Mouse (Mus musculus): ENCODE measurements around the gene Fbrsl1. TPM values are rescaled to one million over a fixed set of nuclear protein-coding genes. Genes with fewer than 3 reads are reported as not detected.

The Fbrsl1 gene
- total and polyA plus RNA-seq, 3 experiments = 39.3 to 51.8 (median 47.0) TPM

DNA sequence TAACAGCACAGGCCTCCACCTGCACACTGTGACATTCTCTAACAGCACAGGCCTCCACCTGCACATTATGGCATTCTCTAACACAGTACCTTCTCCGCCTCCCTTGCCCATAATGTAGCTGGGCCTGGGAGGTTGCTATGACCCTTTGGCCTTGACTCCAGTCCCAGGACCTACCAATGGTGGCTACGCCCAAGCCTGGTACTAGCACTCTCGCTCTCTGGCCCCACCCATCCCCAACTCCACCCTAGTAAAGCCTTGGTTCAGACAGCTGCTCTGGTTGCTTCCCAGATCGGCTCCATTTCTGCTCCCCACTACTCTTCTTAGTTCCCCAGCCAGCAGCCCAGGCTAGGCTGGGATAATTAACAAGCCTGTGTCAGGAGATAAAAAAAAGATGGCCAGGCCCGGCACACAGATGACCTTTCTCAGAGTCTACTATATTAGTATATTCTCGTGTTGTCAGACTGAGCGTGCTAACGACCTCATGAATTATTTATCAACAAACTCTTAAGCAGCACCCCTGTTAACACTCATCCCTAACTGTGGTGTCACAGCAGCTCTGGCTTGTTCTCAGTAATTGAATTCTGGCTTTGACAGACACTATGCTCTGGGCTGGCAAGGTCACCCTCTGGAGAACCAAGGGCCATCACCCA, 42.1 kb downstream of the Fbrsl1 start:
- H3K27ac ChIP-seq = no peak overlapping the region
- no peaks in the 10 kb centered on the region for H3K36me3 ChIP-seq (ENCODE audit: control insufficient read depth, insufficient read depth, low read length)
- intact Hi-C loops (cut with DNase I) = no loop called here
- TF ChIP-seq POLR2A (IDR thresholded peaks at IDR 0.05; ENCODE audit: insufficient read depth, low read depth, low read length) (no peak), EP300 (IDR thresholded peaks at IDR 0.05; ENCODE audit: insufficient read depth, low read depth, low read length) (no peak), CTCF (IDR thresholded peaks at IDR 0.05) (no peak)
- DNase-seq = no peak
- H3K9ac ChIP-seq (ENCODE audit: low read depth, low read length) = no peak overlapping the region
- H3K79me2 ChIP-seq (replicated peaks; ENCODE audit: control insufficient read depth, insufficient read depth, low read length) = no peaks in the 10 kb centered on the region
- WGBS = 62% methylated on average over 8 of the region's 8 CpGs
- no peaks in the 10 kb centered on the region for H3K27me3 ChIP-seq (ENCODE audit: control insufficient read depth, insufficient read depth, low read length)
- no peaks in the 10 kb centered on the region; the same call in 1 of the 2 replicates for H3K4me1 ChIP-seq (ENCODE audit: control insufficient read depth, insufficient read depth, low read length)
- no peak overlapping the region for H3K4me3 ChIP-seq

- Histone ChIP-seq H3K27me3 (ENCODE audit: control insufficient read depth, insufficient read depth, low read length) (no peaks in the 10 kb centered on the region), H3K27ac (no peak overlapping the region), H3K36me3 (ENCODE audit: control insufficient read depth, insufficient read depth, low read length) (no peaks in the 10 kb centered on the region), H3K4me1 (ENCODE audit: control insufficient read depth, insufficient read depth, low read length) (no peaks in the 10 kb centered on the region; the same call in 1 of the 2 replicates), H3K79me2 (replicated peaks; ENCODE audit: control insufficient read depth, insufficient read depth, low read length) (no peaks in the 10 kb centered on the region), H3K4me3 (no peak overlapping the region), H3K9ac (ENCODE audit: low read depth, low read length) (no peak overlapping the region)
- 36% methylated on average over 3 of the region's 3 CpGs for WGBS
- TF ChIP-seq CTCF (IDR thresholded peaks at IDR 0.05) = no peak
- TF ChIP-seq POLR2A (IDR thresholded peaks at IDR 0.05; ENCODE audit: insufficient read depth, low read depth, low read length) = no peak
- TF ChIP-seq EP300 (IDR thresholded peaks at IDR 0.05; ENCODE audit: insufficient read depth, low read depth, low read length) = no peak
- DNase-seq = no peak
- intact Hi-C loops (cut with DNase I) = no loop called here
These were observed 44.4 kb downstream of the Fbrsl1 start for GRCm38 (mm10) chr5:110403931-110404330.

GRCm38 (mm10) chr5:110402557-110402956, 45.7 kb downstream of the Fbrsl1 start:
- no peak for TF ChIP-seq POLR2A (IDR thresholded peaks at IDR 0.05; ENCODE audit: insufficient read depth, low read depth, low read length)
- TF ChIP-seq CTCF (IDR thresholded peaks at IDR 0.05) = no peak
- no peak for TF ChIP-seq EP300 (IDR thresholded peaks at IDR 0.05; ENCODE audit: insufficient read depth, low read depth, low read length)
- Histone ChIP-seq H3K36me3 (ENCODE audit: control insufficient read depth, insufficient read depth, low read length) (no peaks in the 10 kb centered on the region), H3K27ac (no peak overlapping the region), H3K79me2 (replicated peaks; ENCODE audit: control insufficient read depth, insufficient read depth, low read length) (no peaks in the 10 kb centered on the region), H3K9ac (ENCODE audit: low read depth, low read length) (no peak overlapping the region), H3K27me3 (ENCODE audit: control insufficient read depth, insufficient read depth, low read length) (no peaks in the 10 kb centered on the region), H3K4me1 (ENCODE audit: control insufficient read depth, insufficient read depth, low read length) (no peaks in the 10 kb centered on the region; the same call in 1 of the 2 replicates), H3K4me3 (no peak overlapping the region)
- no peak for DNase-seq
- 95% methylated on average over 2 of the region's 2 CpGs for WGBS
- intact Hi-C loops (cut with DNase I) = no loop called here

- TF ChIP-seq CTCF (IDR thresholded peaks at IDR 0.05) (no peak), EP300 (IDR thresholded peaks at IDR 0.05; ENCODE audit: insufficient read depth, low read depth, low read length) (no peak), POLR2A (IDR thresholded peaks at IDR 0.05; ENCODE audit: insufficient read depth, low read depth, low read length) (no peak)
- no peak for DNase-seq
- H3K27ac ChIP-seq = no peak overlapping the region
- H3K36me3 ChIP-seq (ENCODE audit: control insufficient read depth, insufficient read depth, low read length) = no peaks in the 10 kb centered on the region
- no peak overlapping the region for H3K4me3 ChIP-seq
- H3K79me2 ChIP-seq (replicated peaks; ENCODE audit: control insufficient read depth, insufficient read depth, low read length) = no peaks in the 10 kb centered on the region
- no peak overlapping the region for H3K9ac ChIP-seq (ENCODE audit: low read depth, low read length)
- H3K4me1 ChIP-seq (ENCODE audit: control insufficient read depth, insufficient read depth, low read length) = no peaks in the 10 kb centered on the region
- no peaks in the 10 kb centered on the region for H3K27me3 ChIP-seq (ENCODE audit: control insufficient read depth, insufficient read depth, low read length)
- intact Hi-C loops (cut with DNase I) = no loop called here
- WGBS = 95% methylated on average over 8 of the region's 8 CpGs
These were observed 47.2 kb downstream of the Fbrsl1 start for GRCm38 (mm10) chr5:110401101-110401500.

- no peak for DNase-seq
- WGBS = 84% methylated on average over 5 of the region's 5 CpGs
These were observed 53.2 kb downstream of the Fbrsl1 start for GRCm38 (mm10) chr5:110395006-110395661.

GRCm38 (mm10) chr5:110392727-110393126, 55.6 kb downstream of the Fbrsl1 start:
- Histone ChIP-seq H3K27me3 (ENCODE audit: control insufficient read depth, insufficient read depth, low read length) (no peaks in the 10 kb centered on the region), H3K9ac (ENCODE audit: low read depth, low read length) (no peak overlapping the region), H3K27ac (no peak overlapping the region), H3K4me1 (ENCODE audit: control insufficient read depth, insufficient read depth, low read length) (no peaks in the 10 kb centered on the region; the same call in 1 of the 2 replicates), H3K79me2 (replicated peaks; ENCODE audit: control insufficient read depth, insufficient read depth, low read length) (no peaks in the 10 kb centered on the region), H3K4me3 (no peak overlapping the region), H3K36me3 (ENCODE audit: control insufficient read depth, insufficient read depth, low read length) (no peaks in the 10 kb centered on the region)
- WGBS = 94% methylated on average over 5 of the region's 5 CpGs
- intact Hi-C loops (cut with DNase I) = no loop called here
- no peak for DNase-seq
- TF ChIP-seq EP300 (IDR thresholded peaks at IDR 0.05; ENCODE audit: insufficient read depth, low read depth, low read length) (no peak), CTCF (IDR thresholded peaks at IDR 0.05) (no peak), POLR2A (IDR thresholded peaks at IDR 0.05; ENCODE audit: insufficient read depth, low read depth, low read length) (no peak)

More at GRCm38 (mm10) chr5:110395006-110395661, 53.2 kb downstream of the Fbrsl1 start:
- intact Hi-C loops (cut with DNase I) = no loop called here
- Histone ChIP-seq H3K27ac (no peak overlapping the region), H3K9ac (ENCODE audit: low read depth, low read length) (no peak overlapping the region), H3K4me1 (ENCODE audit: control insufficient read depth, insufficient read depth, low read length) (no peaks in the 10 kb centered on the region; the same call in 1 of the 2 replicates), H3K79me2 (replicated peaks; ENCODE audit: control insufficient read depth, insufficient read depth, low read length) (no peaks in the 10 kb centered on the region), H3K4me3 (no peak overlapping the region), H3K27me3 (ENCODE audit: control insufficient read depth, insufficient read depth, low read length) (no peaks in the 10 kb centered on the region), H3K36me3 (ENCODE audit: control insufficient read depth, insufficient read depth, low read length) (no peaks in the 10 kb centered on the region)
- TF ChIP-seq POLR2A (IDR thresholded peaks at IDR 0.05; ENCODE audit: insufficient read depth, low read depth, low read length) = no peak
- no peak for TF ChIP-seq CTCF (IDR thresholded peaks at IDR 0.05)
- TF ChIP-seq EP300 (IDR thresholded peaks at IDR 0.05; ENCODE audit: insufficient read depth, low read depth, low read length) = no peak

Measured in heart, adult 2 months (tissue).